Mouse (Mus musculus) intestine, embryonic 16.5 days (tissue): ENCODE results near the gene Zfp954. TPM values are rescaled to one million over a fixed set of nuclear protein-coding genes. Genes with fewer than 3 reads are reported as not detected.

ENCODE experiments used
- polyA plus RNA-seq: library from polyadenylated mRNA; unstranded; fragments of >200 nt; fragmentation: Nextera tagmentation; extraction: Ambion mirVana; gene quantifications from 2 replicates; pipeline ENCODE4 v1.2.1, GENCODE M21; 2015

The Zfp954 gene
- polyA plus RNA-seq, 1 experiment from 2014 or later = 14.9 TPM

Other genes with a start within 250 kb of the Zfp954 start
- gene Aurkc, start 126.2 kb downstream of the Zfp954 start, polyA plus RNA-seq = not detected in 2 replicates
- 1.3 TPM in 2 replicates for gene Zfp773, start 15.3 kb upstream of the Zfp954 start, polyA plus RNA-seq
- gene Zfp418, start 49.8 kb upstream of the Zfp954 start, polyA plus RNA-seq = 1.9 and 2.0 TPM in 2 replicates
- 4.6 and 5.1 TPM in 2 replicates for gene Zfp772, start 88.5 kb upstream of the Zfp954 start, polyA plus RNA-seq
- 0.64 TPM in 1 of 2 replicates, not detected in the other for gene Vmn2r29, start 125.8 kb upstream of the Zfp954 start, polyA plus RNA-seq
- 3.6 and 4.2 TPM in 2 replicates for gene Gm45844, start 156.8 kb upstream of the Zfp954 start, polyA plus RNA-seq
- gene Clcn4, start 179.4 kb upstream of the Zfp954 start, polyA plus RNA-seq = 51.0 and 54.0 TPM in 2 replicates
- gene Vmn2r30, start 216.1 kb upstream of the Zfp954 start, polyA plus RNA-seq = not detected in 2 replicates